Mouse (Mus musculus): ENCODE measurements around the gene Sgsh.

DNA sequence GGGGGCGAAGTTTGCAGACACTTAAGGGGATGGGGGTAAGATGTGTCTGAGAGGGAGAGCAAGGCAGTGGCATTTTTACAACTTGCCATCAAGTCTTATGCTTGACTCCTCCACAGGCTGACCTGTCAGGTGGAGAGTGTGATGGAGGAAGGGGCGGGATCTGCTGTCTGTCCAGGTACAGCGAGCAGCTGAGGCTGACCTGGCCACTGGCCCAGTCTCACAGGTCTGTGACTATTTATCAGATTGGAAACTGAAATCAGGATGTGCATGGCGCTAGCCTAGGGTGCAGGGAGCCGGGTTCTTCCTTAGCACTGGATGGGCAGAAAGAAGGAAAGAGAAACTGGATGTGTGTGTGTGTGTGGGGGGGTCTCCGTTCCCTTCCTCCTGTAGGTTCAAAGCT, 38.9 kb upstream of the Sgsh start:
- TF ChIP-seq CTCF (IDR thresholded peaks at IDR 0.05; ENCODE audit: low read depth) (no peak), EP300 (IDR thresholded peaks at IDR 0.05; ENCODE audit: low read depth) (no peak)
